Mouse (Mus musculus): ENCODE measurements around the gene Mfsd7a. TPM values are rescaled to one million over a fixed set of nuclear protein-coding genes. Genes with fewer than 3 reads are reported as not detected.

Gene Mfsd7a
- total RNA-seq, 2 experiments from 2014 or later, result 0.59 to 1.1 TPM

GRCm38 (mm10) chr5:108433804-108434587 lies 14.7 kb downstream of the Mfsd7a start, which contains the start of gene Atp5k:
Gene Atp5k, minus strand, starts transcription at chr5:108434448.
- peak; percentile 97 for ATAC-seq (replicated peaks; ENCODE audit: poor library complexity)

GRCm38 (mm10) chr5:108431196-108431595 lies 17.5 kb downstream of the Mfsd7a start:
- no peak for ATAC-seq (replicated peaks; ENCODE audit: poor library complexity)

GRCm38 (mm10) chr5:108427186-108427585 lies 21.5 kb downstream of the Mfsd7a start:
- ATAC-seq (replicated peaks; ENCODE audit: poor library complexity), result peak; percentile 95

GRCm38 (mm10) chr5:108423427-108423826 lies 25.3 kb downstream of the Mfsd7a start:
- no peak for ATAC-seq (replicated peaks; ENCODE audit: poor library complexity)

- ATAC-seq (replicated peaks; ENCODE audit: poor library complexity), result no peak
Measured at GRCm38 (mm10) chr5:108422741-108423140, 25.9 kb downstream of the Mfsd7a start.

GRCm38 (mm10) chr5:108414711-108415110 lies 34.0 kb downstream of the Mfsd7a start:
- ATAC-seq (replicated peaks; ENCODE audit: poor library complexity), result peak; percentile 71

- ATAC-seq (replicated peaks; ENCODE audit: poor library complexity), result no peak
Measured at GRCm38 (mm10) chr5:108406977-108407376, 41.7 kb downstream of the Mfsd7a start.

- ATAC-seq (replicated peaks; ENCODE audit: poor library complexity), result peak; percentile 96
Measured at GRCm38 (mm10) chr5:108405460-108405859, 43.2 kb downstream of the Mfsd7a start.

- no peak for ATAC-seq (replicated peaks; ENCODE audit: poor library complexity)
Measured at GRCm38 (mm10) chr5:108403453-108403852, 45.2 kb downstream of the Mfsd7a start.

Other genes with a start within 250 kb of the Mfsd7a start
- 82.6 and 102 TPM in 2 replicates for gene Dr1, start 180.0 kb downstream of the Mfsd7a start, total RNA-seq (2015)
- gene Dr1, start 180.0 kb downstream of the Mfsd7a start, total RNA-seq (2017), result 67.8 and 73.8 TPM in 2 replicates
- 4.2 and 4.8 TPM in 2 replicates for gene Pigg, start 136.3 kb downstream of the Mfsd7a start, total RNA-seq (2015)
- gene Pigg, start 136.3 kb downstream of the Mfsd7a start, total RNA-seq (2017), result 6.6 and 8.4 TPM in 2 replicates
- not detected in 2 replicates for gene Gm42517, start 81.0 kb downstream of the Mfsd7a start, total RNA-seq (2015)
- not detected in 2 replicates for gene Gm42517, start 81.0 kb downstream of the Mfsd7a start, total RNA-seq (2017)
- not detected in 2 replicates for gene Pde6b, start 60.5 kb downstream of the Mfsd7a start, total RNA-seq (2015)
- gene Pde6b, start 60.5 kb downstream of the Mfsd7a start, total RNA-seq (2017), result not detected in 2 replicates
- 245 and 275 TPM in 2 replicates for gene Atp5k, start 14.4 kb downstream of the Mfsd7a start, total RNA-seq (2015)
- gene Atp5k, start 14.4 kb downstream of the Mfsd7a start, total RNA-seq (2017), result 222 and 254 TPM in 2 replicates
- gene Pcgf3, start 12.3 kb upstream of the Mfsd7a start, total RNA-seq (2015), result 15.8 and 21.1 TPM in 2 replicates
- gene Pcgf3, start 12.3 kb upstream of the Mfsd7a start, total RNA-seq (2017), result 7.6 and 10.6 TPM in 2 replicates
- gene Cplx1, start 101.1 kb upstream of the Mfsd7a start, total RNA-seq (2015), result 0.07 TPM in 1 of 2 replicates, not detected in the other
- not detected in 2 replicates for gene Cplx1, start 101.1 kb upstream of the Mfsd7a start, total RNA-seq (2017)
- 69.6 and 74.6 TPM in 2 replicates for gene Gak, start 180.9 kb upstream of the Mfsd7a start, total RNA-seq (2015)
- gene Gak, start 180.9 kb upstream of the Mfsd7a start, total RNA-seq (2017), result 89.9 and 120 TPM in 2 replicates
- gene Tmem175, start 180.9 kb upstream of the Mfsd7a start, total RNA-seq (2015), result 22.9 and 28.7 TPM in 2 replicates
- 13.4 and 13.8 TPM in 2 replicates for gene Tmem175, start 180.9 kb upstream of the Mfsd7a start, total RNA-seq (2017)
- 15.6 and 18.5 TPM in 2 replicates for gene Idua, start 211.4 kb upstream of the Mfsd7a start, total RNA-seq (2015)
- 3.1 and 7.3 TPM in 2 replicates for gene Idua, start 211.4 kb upstream of the Mfsd7a start, total RNA-seq (2017)
- 4.2 and 4.8 TPM in 2 replicates for gene Dgkq, start 220.8 kb upstream of the Mfsd7a start, total RNA-seq (2015)
- 4.2 and 8.2 TPM in 2 replicates for gene Dgkq, start 220.8 kb upstream of the Mfsd7a start, total RNA-seq (2017)
- 2.0 and 2.1 TPM in 2 replicates for gene Slc26a1, start 226.7 kb upstream of the Mfsd7a start, total RNA-seq (2015)
- 0.75 and 1.5 TPM in 2 replicates for gene Slc26a1, start 226.7 kb upstream of the Mfsd7a start, total RNA-seq (2017)
- 1.7 TPM in 2 replicates for gene Fgfrl1, start 243.5 kb upstream of the Mfsd7a start, total RNA-seq (2015)
- gene Fgfrl1, start 243.5 kb upstream of the Mfsd7a start, total RNA-seq (2017), result 2.3 and 2.7 TPM in 2 replicates

Measured in megakaryocyte progenitor cell, adult 5-6 weeks (primary cell).